Mouse (Mus musculus): ENCODE data around the gene Klhl11.
A peak's percentile ranks its signal among the peaks of the same experiment; 100 is the strongest.

Gene Klhl11

DNA sequence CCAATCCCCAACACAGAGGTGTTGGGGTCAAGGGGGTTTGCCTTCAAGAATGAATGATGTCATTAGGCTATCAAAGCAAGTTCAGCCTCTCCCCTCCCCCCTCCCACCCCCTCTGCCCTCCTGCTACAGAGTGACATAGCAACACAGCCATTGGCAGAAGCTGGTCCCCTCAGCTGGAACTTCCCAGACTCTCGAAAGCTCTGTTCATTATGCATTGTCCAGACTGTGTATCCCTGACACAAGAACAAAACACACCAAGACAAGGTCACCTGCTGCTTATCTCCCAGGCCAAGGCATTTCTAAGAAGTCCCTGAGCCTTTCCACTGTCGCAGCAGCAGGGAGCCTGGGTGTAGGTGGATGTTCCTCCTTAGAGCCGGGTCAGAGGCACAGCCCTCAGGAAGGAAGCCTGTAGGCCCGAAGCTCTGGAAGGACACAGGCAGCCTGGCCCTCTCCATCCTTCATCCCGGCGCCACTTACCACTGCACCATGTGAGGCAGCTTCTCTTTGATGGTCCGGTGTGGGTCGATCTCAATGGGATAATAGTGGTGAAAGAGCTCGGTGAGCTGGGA is 36.8 kb downstream of the Klhl11 start:
- no peak for TF ChIP-seq GATA4 (IDR thresholded peaks at IDR 0.05; ENCODE audit: insufficient replicate concordance, low read length)

GRCm38 (mm10) chr11:100432002-100432401 is 40.5 kb downstream of the Klhl11 start:
- no peak for TF ChIP-seq GATA4 (IDR thresholded peaks at IDR 0.05; ENCODE audit: insufficient replicate concordance, low read length)

DNA sequence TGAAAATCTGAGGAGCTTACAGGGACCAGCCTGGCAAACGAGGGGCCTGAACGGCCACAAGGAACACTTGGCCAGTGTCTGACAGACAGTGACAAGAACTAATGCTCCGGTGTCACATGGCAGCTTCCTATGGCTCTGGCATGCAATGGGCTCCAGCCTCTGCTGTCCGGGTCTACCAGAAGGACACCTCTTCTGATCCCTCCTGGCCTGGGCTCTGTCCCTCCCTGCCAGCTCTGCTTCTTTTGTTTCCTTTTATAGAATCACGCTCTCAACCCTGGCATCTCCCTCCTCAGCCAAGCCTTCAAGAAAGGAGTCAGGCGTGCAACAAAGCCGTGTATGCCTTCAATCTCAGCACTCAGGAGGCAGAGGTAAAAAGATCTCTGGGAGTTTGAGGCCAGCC is 42.5 kb downstream of the Klhl11 start:
- no peak for TF ChIP-seq GATA4 (IDR thresholded peaks at IDR 0.05; ENCODE audit: insufficient replicate concordance, low read length)

GRCm38 (mm10) chr11:100428612-100429199 is 43.8 kb downstream of the Klhl11 start:
- no peak for TF ChIP-seq GATA4 (IDR thresholded peaks at IDR 0.05; ENCODE audit: insufficient replicate concordance, low read length)

- TF ChIP-seq GATA4 (IDR thresholded peaks at IDR 0.05; ENCODE audit: insufficient replicate concordance, low read length), result no peak
These were observed 45.7 kb downstream of the Klhl11 start for GRCm38 (mm10) chr11:100426820-100427219.

DNA sequence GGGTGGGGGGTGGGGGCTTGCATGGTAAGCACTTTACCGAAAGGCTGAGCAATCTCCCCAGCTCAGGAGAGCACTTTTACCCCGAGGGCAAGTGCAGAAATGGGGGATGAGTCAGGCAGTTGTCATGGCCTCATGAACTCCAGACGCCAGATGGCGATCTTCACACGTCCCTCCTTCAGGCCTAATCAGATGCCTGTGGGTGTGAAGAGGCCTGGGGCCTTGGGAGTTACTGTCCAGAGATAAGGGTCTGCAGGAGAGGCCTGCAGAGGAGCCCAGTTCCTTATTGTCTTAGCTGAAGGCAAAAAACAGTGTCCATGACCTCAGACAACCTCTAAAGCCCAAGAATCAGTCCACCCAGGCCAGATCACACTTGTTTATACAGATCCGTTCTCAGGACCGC is 46.7 kb downstream of the Klhl11 start:
- 0 out of 2 replicates have a peak, but pooled peaks have one; percentile 36 for TF ChIP-seq GATA4 (IDR thresholded peaks at IDR 0.05; ENCODE audit: insufficient replicate concordance, low read length)

DNA sequence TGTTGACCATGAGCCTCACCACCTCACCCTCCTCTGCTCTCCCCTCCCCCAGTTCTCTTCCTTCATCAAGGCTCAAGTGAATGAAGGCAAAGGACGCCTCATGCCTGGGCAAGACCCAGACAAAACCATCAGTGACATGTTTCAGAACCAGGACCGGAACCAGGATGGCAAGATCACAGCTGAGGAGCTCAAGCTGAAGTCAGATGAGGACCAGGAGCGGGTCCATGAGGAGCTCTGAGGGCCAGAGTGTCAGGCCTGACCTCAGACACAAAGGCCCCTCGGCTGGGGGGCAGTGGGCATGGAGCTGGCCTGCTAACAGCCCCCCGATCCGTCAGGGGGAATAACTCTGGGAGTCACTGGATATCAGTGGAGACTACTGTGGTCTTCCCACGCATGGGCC is 48.7 kb downstream of the Klhl11 start:
- TF ChIP-seq GATA4 (IDR thresholded peaks at IDR 0.05; ENCODE audit: insufficient replicate concordance, low read length), result no peak

- TF ChIP-seq GATA4 (IDR thresholded peaks at IDR 0.05; ENCODE audit: insufficient replicate concordance, low read length), result no peak
These were observed 51.0 kb downstream of the Klhl11 start for GRCm38 (mm10) chr11:100421537-100421936.

DNA sequence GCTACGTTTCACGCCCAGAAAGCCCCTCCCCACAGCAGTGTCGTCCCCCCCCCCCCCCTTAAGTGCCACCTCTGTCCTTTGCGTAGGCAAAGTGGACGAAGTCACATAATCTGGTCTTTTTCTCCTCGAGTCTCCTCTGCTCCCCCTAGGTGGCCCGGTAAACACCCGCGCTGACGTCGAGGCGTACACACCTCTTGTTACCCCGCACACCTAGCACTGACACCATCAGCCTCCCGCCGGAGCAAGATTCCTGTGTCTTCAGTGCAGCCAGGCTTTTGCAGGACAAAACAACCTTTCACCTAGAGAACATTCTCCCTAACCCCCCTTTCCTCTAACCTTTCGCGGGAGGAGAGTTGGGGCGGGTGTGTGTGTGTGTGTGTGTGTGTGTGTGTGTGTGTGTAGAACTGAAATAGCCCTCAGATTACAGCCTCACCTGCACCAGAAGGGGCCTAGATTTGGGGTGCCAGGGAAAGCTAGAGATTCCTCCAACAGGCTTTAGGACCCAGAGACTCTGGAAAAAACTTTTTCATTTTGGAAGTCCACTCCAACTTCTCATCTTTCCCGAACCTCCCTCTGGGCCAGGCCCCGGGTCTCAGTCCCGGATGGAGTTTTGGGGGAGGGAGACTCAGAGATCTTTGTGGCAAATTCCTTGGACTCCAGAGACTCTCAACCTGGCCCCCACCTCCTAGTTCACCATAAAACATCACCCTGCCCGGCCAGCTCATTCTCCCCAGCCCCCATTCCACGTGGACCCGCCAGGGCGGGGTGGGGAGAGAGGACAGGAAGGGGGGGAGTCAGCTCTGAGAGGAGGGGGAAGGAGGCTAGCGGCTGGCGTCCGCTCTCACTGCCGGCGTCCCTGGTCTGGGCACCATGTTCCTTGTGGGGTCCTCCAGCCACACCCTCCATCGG is 57.4 kb downstream of the Klhl11 start, which contains the start of gene Fkbp10:
TSS of gene Fkbp10 (plus strand) at position 784 of the 909 bp plus-strand sequence.
- TF ChIP-seq GATA4 (IDR thresholded peaks at IDR 0.05; ENCODE audit: insufficient replicate concordance, low read length), result no peak

GRCm38 (mm10) chr11:100414021-100414913 is 58.3 kb downstream of the Klhl11 start, which contains the start of gene P3h4:
Gene P3h4, minus strand, starts transcription at chr11:100414836.
- TF ChIP-seq GATA4 (IDR thresholded peaks at IDR 0.05; ENCODE audit: insufficient replicate concordance, low read length), result no peak; the same call in 1 of the 2 replicates

DNA sequence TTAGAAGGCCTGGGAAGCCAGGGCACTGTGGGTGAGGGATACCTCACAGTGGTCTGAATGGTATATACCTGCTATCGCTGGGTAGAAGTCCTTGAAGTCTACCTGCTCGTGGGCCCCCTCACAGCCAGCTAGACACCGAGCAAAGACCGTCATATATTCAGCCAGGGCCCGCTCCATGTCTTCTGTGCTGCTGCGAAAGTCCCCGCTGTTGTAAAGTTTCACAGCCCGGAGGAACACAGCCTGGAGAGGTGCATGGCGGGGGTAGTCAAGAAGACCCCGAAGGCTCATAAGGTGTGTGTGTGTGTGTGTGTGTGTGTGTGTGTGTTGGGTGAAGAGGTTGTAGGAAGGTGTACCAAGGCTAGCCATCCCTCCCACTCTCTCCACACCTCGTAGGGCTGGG is 59.0 kb downstream of the Klhl11 start:
- TF ChIP-seq GATA4 (IDR thresholded peaks at IDR 0.05; ENCODE audit: insufficient replicate concordance, low read length), result no peak
